Mouse (Mus musculus) hindbrain, embryonic 14.5 days (tissue): Measurements from ENCODE around the gene Hist1h4f. TPM values are rescaled to one million over a fixed set of nuclear protein-coding genes. Genes with fewer than 3 reads are reported as not detected.
A peak's percentile ranks its signal among the peaks of the same experiment; 100 is the strongest.
"Not testable (repeated sequence)": the region's sequence is repeated elsewhere in the genome, so short reads cannot be mapped to it uniquely, and the experiment has no call there.

Experiments used
- ATAC-seq: fragments of 200-750 bp; cut with Nextera tagmentation; 2 replicates; pipeline ENCODE4 v1.8.0; 2017; ENCODE audit warnings: moderate number of reproducible peaks, mild to moderate bottlenecking, moderate TSS enrichment, moderate library complexity; ENCODE audit not compliant: low FRiP score
- DNase-seq: peaks from one replicate; pipeline ENCODE4 v3.0.0-alpha.2; 2015; ENCODE audit warnings: low spot score
- H3K27ac ChIP-seq: fragments of 300-500 bp; sonication (generic); 2 replicates; pipeline ENCODE4 v1.5.1; 2014; ENCODE audit warnings: mild to moderate bottlenecking, moderate library complexity
- H3K27me3 ChIP-seq: fragments of 300-500 bp; sonication (generic); 2 replicates; pipeline ENCODE4 v1.6.1; 2014; ENCODE audit warnings: mild to moderate bottlenecking, low read length, mixed read lengths; ENCODE audit not compliant: control insufficient read depth, insufficient read depth
- H3K36me3 ChIP-seq: fragments of 300-500 bp; sonication (generic); replicated peaks from 2 replicates; pipeline ENCODE4 v1.6.1; 2014; ENCODE audit not compliant: control insufficient read depth, insufficient read depth
- H3K4me1 ChIP-seq: fragments of 300-500 bp; sonication (generic); replicated peaks from 2 replicates; pipeline ENCODE4 v1.6.1; 2014; ENCODE audit warnings: antibody characterized with exemption, low read length, mixed read lengths; ENCODE audit not compliant: control insufficient read depth, insufficient read depth
- H3K4me2 ChIP-seq: fragments of 300-500 bp; sonication (generic); replicated peaks from 2 replicates; pipeline ENCODE4 v1.6.1; 2014; ENCODE audit warnings: mild to moderate bottlenecking, moderate library complexity
- H3K4me3 ChIP-seq: fragments of 300-500 bp; sonication (generic); replicated peaks from 2 replicates; pipeline ENCODE4 v1.5.1; 2014; ENCODE audit warnings: mild to moderate bottlenecking, low read length
- H3K9ac ChIP-seq: fragments of 300-500 bp; sonication (generic); 2 replicates; pipeline ENCODE4 v1.6.1; 2014
- H3K9me3 ChIP-seq: fragments of 300-500 bp; sonication (generic); 2 replicates; pipeline ENCODE4 v1.6.1; 2016; ENCODE audit warnings: low read length; ENCODE audit not compliant: control insufficient read depth
- WGBS: fragments of 180-500 bp; shearing (Covaris S2); extraction: QIAGEN DNeasy Blood & Tissue Kit; methylation state at CpG from one replicate; pipeline ENCODE4 v1.1.7; 2014; 5-methylcytosine and 5-hydroxymethylcytosine counted together
- polyA plus RNA-seq: library from polyadenylated mRNA; unstranded; fragments of >200 nt; fragmentation: Nextera tagmentation; extraction: Ambion mirVana; gene quantifications from 2 replicates; pipeline ENCODE4 v1.2.1, GENCODE M21; 2014

Hist1h4f gene
- polyA plus RNA-seq, 1 experiment from 2014 or later = not detected

- Histone ChIP-seq H3K27ac (no peak overlapping the region), H3K9me3 (no peaks in the 10 kb centered on the region), H3K4me2 (no peak overlapping the region), H3K9ac (no peak overlapping the region), H3K4me3 (no peak overlapping the region), H3K27me3 (no peaks in the 10 kb centered on the region), H3K4me1 (peaks cover 13% of the 10 kb centered on the region), H3K36me3 (no peaks in the 10 kb centered on the region)
- no peak for ATAC-seq
- DNase-seq = no peak
- 83% methylated on average over 5 of the region's 5 CpGs for WGBS
Measured at GRCm38 (mm10) chr13:23546694-23547093, 4.8 kb downstream of the Hist1h4f start.

GRCm38 (mm10) chr13:23544787-23545120, 6.7 kb downstream of the Hist1h4f start:
- Histone ChIP-seq H3K9ac (peak overlapping the region; percentile 63), H3K27ac (peak overlapping the region; percentile 86), H3K4me3 (peak overlapping the region; percentile 44), H3K4me2 (peak overlapping the region; percentile 82)
- not testable (repeated sequence) for H3K36me3 ChIP-seq, H3K4me1 ChIP-seq, DNase-seq, H3K9me3 ChIP-seq, ATAC-seq, H3K27me3 ChIP-seq
- WGBS = under 1% methylated on average over 14 of the region's 14 CpGs

DNA sequence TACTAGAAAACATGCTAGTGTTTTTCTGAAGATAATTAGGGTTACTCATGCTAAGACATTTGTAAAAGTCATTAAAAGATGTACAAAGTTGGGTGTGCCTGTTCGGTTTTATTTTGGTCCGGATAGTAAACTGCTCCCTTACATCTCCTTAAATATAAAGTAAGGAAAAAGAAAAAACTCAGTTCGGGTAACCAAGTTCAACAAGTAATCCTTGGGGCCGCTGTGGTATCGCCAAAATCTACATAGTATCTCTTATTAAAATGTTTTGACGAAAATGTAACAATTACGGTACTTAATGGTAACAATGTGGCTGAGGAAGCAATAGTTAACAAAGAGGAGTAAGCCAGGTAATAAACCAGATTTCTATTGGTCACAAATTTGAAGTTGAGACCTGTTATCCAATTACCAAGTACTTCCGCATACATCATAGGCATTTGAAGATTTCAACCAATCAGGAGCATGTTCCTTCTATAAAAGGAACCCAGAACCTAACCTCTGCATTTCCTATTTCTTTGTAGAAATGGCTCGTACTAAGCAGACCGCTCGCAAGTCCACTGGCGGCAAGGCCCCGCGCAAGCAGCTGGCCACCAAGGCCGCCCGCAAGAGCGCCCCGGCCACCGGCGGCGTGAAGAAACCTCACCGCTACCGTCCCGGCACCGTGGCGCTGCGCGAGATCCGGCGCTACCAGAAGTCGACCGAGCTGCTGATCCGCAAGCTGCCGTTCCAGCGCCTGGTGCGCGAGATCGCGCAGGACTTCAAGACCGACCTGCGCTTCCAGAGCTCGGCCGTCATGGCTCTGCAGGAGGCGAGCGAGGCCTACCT, 7.3 kb downstream of the Hist1h4f start, which contains the start of gene Hist1h3f:
TSS of gene Hist1h3f (plus strand) at position 88 of the 822 bp plus-strand sequence.
- no peaks in the 10 kb centered on the region for H3K9me3 ChIP-seq
- under 1% methylated on average over 22 of the region's 45 CpGs for WGBS
- H3K4me2 ChIP-seq = peak within 1 kb of the TSS; percentile 82
- ATAC-seq (peak; percentile 95), DNase-seq (peak; percentile 98)
- H3K36me3 ChIP-seq = no peaks in the 10 kb centered on the region
- no peaks in the 10 kb centered on the region for H3K27me3 ChIP-seq
- H3K27ac ChIP-seq = peak within 1 kb of the TSS; percentile 86
- H3K9ac ChIP-seq = peak within 1 kb of the TSS; percentile 63
- H3K4me1 ChIP-seq = 0 out of 2 replicates have a peak, but pooled peaks cover 6% of the 10 kb centered on the region
- H3K4me3 ChIP-seq = peak within 1 kb of the TSS; percentile 44

DNA sequence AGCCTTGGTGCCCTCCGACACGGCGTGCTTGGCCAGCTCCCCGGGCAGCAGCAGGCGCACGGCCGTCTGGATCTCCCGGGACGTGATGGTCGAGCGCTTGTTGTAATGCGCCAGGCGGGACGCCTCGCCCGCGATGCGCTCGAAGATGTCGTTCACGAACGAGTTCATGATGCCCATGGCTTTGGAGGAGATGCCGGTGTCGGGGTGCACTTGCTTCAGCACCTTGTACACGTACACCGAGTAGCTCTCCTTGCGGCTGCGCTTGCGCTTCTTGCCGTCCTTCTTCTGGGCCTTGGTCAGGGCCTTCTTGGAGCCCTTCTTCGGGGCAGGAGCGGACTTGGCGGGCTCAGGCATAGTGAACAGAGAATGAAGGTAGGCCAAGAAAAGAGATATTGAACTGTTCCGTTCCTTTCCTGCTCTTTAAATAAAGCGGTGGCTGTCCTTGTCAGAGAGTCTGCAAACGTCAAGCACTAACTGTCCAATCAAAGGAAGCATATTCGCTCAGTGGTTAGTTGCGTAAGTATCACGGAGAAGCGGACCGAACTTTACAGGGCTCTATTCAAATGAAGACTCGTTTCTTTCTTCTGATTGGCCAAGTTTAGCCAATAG, 8.3 kb downstream of the Hist1h4f start, which contains the start of gene Hist1h2bh:
TSS of gene Hist1h2bh (minus strand) at position 394 of the 609 bp plus-strand sequence.
- WGBS = under 1% methylated on average over 24 of the region's 42 CpGs
- peak within 1 kb of the TSS; percentile 82 for H3K4me2 ChIP-seq
- H3K27me3 ChIP-seq, H3K36me3 ChIP-seq, H3K9me3 ChIP-seq, H3K4me1 ChIP-seq: not testable (repeated sequence)
- peak within 1 kb of the TSS; percentile 56 for H3K9ac ChIP-seq
- peak within 1 kb of the TSS; percentile 44 for H3K4me3 ChIP-seq
- peak; percentile 91 for ATAC-seq
- H3K27ac ChIP-seq = peak within 1 kb of the TSS; percentile 86; the same call in 1 of the 2 replicates
- peak; percentile 79 for DNase-seq

DNA sequence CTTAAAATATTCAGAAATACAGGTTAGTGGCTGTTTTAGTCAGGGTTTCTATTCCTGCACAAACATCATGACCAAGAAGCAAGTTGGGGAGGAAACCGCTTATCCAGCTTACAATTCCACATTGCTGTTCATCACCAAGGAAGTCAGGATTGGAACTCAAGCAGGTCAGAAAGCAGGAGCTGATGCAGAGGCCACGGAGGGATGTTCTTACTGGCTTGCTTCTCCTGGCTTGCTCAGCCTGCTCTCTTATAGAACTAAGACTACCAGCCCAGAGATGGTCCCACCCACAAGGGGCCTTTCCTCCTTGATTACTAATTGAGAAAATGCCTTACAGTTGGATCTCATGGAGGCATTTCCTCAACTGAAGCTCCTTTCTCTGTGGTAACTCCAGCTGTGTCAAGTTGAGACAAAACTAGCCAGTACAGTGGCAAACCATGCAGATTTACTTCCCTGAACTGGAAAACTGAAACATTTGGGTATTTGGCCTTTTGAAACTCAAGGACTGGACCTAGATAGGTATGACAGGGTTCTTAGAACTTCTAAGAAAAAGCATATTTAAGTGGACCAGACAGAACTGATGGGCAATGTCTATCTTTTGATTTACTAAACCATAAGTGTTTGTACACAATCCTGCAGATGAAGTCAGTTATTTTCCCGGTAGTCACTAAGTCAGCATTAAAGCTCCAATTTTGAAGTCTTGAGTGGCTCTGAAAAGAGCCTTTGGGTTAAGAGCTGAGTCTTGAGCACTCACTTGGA, 9.0 kb downstream of the Hist1h4f start:
- not testable (repeated sequence) for DNase-seq, H3K9me3 ChIP-seq, ATAC-seq, H3K27me3 ChIP-seq, H3K27ac ChIP-seq, H3K36me3 ChIP-seq, H3K4me1 ChIP-seq
- H3K4me2 ChIP-seq = peak overlapping the region; percentile 82
- 6% methylated on average over 3 of the region's 3 CpGs for WGBS
- peak overlapping the region; percentile 44 for H3K4me3 ChIP-seq
- H3K9ac ChIP-seq = peak overlapping the region; percentile 56

GRCm38 (mm10) chr13:23541497-23541896, 10.0 kb downstream of the Hist1h4f start:
- Histone ChIP-seq H3K4me2 (no peak overlapping the region), H3K9ac (no peak overlapping the region)
- 87% methylated on average over 3 of the region's 3 CpGs for WGBS

GRCm38 (mm10) chr13:23539821-23540220, 11.6 kb downstream of the Hist1h4f start:
- not testable (repeated sequence) for H3K9ac ChIP-seq, ATAC-seq, H3K9me3 ChIP-seq, DNase-seq, H3K4me1 ChIP-seq, H3K4me2 ChIP-seq, H3K27me3 ChIP-seq, H3K4me3 ChIP-seq, H3K27ac ChIP-seq, H3K36me3 ChIP-seq
- 78% methylated on average over 1 of the region's 1 CpGs for WGBS

More at GRCm38 (mm10) chr13:23541497-23541896, 10.0 kb downstream of the Hist1h4f start:
- H3K27me3 ChIP-seq = no peaks in the 10 kb centered on the region
- H3K27ac ChIP-seq = no peak overlapping the region
- H3K4me1 ChIP-seq = 0 out of 2 replicates have a peak, but pooled peaks cover 6% of the 10 kb centered on the region
- DNase-seq = no peak
- H3K4me3 ChIP-seq = no peak overlapping the region
- no peaks in the 10 kb centered on the region for H3K9me3 ChIP-seq
- H3K36me3 ChIP-seq = no peaks in the 10 kb centered on the region
- ATAC-seq = no peak

DNA sequence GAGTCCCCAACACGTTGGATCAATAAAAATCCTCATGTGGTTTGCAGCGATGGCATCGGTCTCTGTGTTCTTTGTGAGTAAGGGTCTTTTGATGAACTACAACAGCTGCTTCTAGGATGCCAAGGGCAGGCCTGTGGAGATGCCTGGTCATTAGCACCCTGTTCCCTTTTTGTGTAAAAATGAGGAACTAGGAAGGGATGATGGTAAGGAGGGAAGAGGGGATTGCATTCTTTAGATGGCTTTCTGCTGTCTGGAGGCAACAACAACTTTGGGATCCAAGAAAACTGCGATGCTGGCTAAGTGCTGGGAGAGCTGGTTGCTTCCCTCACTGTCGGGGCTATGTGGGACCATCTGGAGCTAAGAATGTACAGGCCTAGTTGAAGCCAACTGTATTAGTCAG, 13.2 kb downstream of the Hist1h4f start:
- no peak overlapping the region for H3K27ac ChIP-seq
- no peaks in the 10 kb centered on the region for H3K36me3 ChIP-seq
- no peaks in the 10 kb centered on the region for H3K27me3 ChIP-seq
- WGBS = 77% methylated on average over 5 of the region's 5 CpGs
- ATAC-seq (no peak), DNase-seq (no peak)
- H3K9me3 ChIP-seq = no peaks in the 10 kb centered on the region
- H3K4me1 ChIP-seq = peaks cover 11% of the 10 kb centered on the region
- no peak overlapping the region for H3K4me2 ChIP-seq
- no peak overlapping the region for H3K4me3 ChIP-seq
- no peak overlapping the region for H3K9ac ChIP-seq
